ENCODE assay signal across 18 mouse cellular contexts in genomic region chr5:30676800-30677199, GRCm38 (mm10). TPM values are rescaled to one million over a fixed set of nuclear protein-coding genes. Genes with fewer than 3 reads are reported as not detected.
"Had no signal": no experiment of that assay in that cellular context is flagged by ENCODE, and none has a peak within 500 bp of the region (broad histone marks: within the 10 kb centered on the region; RNA-seq: fewer than 3 reads in every experiment).

No protein-coding gene starts in this region.

- DNase-seq: lung, adult 18-20 months; lung, embryonic 14.5 days; lung, postnatal 10 days; retina, postnatal 1 day; right cerebral cortex, adult 18-20 months; right cerebral cortex, postnatal 25 days; right cerebral cortex, postnatal 4 days; spleen, adult 18-20 months; thymus, adult 18-20 months; thymus, postnatal 14 days; thymus, postnatal 36 days had no signal

- H3K27me3 ChIP-seq: midbrain, embryonic 12.5 days; midbrain, embryonic 15.5 days; neural tube, embryonic 13.5 days; neural tube, embryonic 15.5 days had no signal

- H3K4me3 ChIP-seq: midbrain, embryonic 10.5 days; midbrain, embryonic 12.5 days; midbrain, embryonic 15.5 days; neural tube, embryonic 13.5 days; neural tube, embryonic 15.5 days had no signal

- H3K4me2 ChIP-seq: lung, embryonic 14.5 days; midbrain, embryonic 12.5 days; midbrain, embryonic 15.5 days; neural tube, embryonic 13.5 days; neural tube, embryonic 15.5 days had no signal

- H3K9ac ChIP-seq: lung, embryonic 14.5 days; midbrain, embryonic 12.5 days; midbrain, embryonic 15.5 days; neural tube, embryonic 13.5 days; neural tube, embryonic 15.5 days had no signal

- H3K4me1 ChIP-seq: midbrain, embryonic 10.5 days; midbrain, embryonic 12.5 days; midbrain, embryonic 15.5 days; neural tube, embryonic 13.5 days; neural tube, embryonic 15.5 days had no signal

- H3K36me3 ChIP-seq: midbrain, embryonic 15.5 days; neural tube, embryonic 15.5 days had no signal

- H3K9me3 ChIP-seq: midbrain, embryonic 10.5 days; midbrain, embryonic 12.5 days; midbrain, embryonic 15.5 days; neural tube, embryonic 13.5 days; neural tube, embryonic 15.5 days had no signal

- H3K27ac ChIP-seq: midbrain, embryonic 10.5 days; midbrain, embryonic 12.5 days; midbrain, embryonic 15.5 days; neural tube, embryonic 13.5 days; neural tube, embryonic 15.5 days had no signal

- ATAC-seq: midbrain, embryonic 15.5 days had no signal

RNA-seq across cellular contexts. Expression of gene Dpysl5, which starts 34.6 kb away (rescaled TPM):
- total RNA-seq: megakaryocyte, adult 5-6 weeks; megakaryocyte-erythroid progenitor cell, adult 5-6 weeks had no signal
